Mouse (Mus musculus) retina, postnatal 1 day (tissue): ENCODE results near the gene Jpt2.
"Not testable (repeated sequence)": the region's sequence is repeated elsewhere in the genome, so short reads cannot be mapped to it uniquely, and the experiment has no call there.

Source experiments
- DNase-seq: peaks from one replicate; pipeline ENCODE4 v3.0.0-alpha.2; 2012

The Jpt2 gene

GRCm38 (mm10) chr17:24960135-24960851 lies at the start of gene Jpt2:
TSS of gene Jpt2 (minus strand) at chr17:24960689.
- DNase-seq: peak; percentile 99

DNA sequence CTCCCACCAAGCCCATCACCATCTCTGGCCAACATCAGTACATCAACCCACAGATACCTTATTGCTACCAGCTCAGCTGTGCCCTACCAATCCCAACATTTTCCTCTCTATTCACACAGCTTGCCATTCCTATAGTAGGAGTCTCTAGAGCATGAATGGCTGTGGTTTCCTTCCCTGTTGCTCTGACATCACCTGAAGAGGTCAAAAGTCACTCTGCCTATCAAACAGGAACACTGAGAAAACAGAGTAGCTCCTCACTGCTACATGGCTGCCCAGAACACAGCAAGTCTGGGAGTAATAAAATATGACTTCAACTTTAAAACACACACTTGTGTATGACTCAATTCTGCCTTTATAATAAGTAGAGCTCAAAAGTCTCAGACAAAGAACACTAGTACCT lies 47.0 kb upstream of the Jpt2 start:
- DNase-seq: no peak

- no peak for DNase-seq
Observed at GRCm38 (mm10) chr17:25005102-25005501, 44.6 kb upstream of the Jpt2 start.

DNA sequence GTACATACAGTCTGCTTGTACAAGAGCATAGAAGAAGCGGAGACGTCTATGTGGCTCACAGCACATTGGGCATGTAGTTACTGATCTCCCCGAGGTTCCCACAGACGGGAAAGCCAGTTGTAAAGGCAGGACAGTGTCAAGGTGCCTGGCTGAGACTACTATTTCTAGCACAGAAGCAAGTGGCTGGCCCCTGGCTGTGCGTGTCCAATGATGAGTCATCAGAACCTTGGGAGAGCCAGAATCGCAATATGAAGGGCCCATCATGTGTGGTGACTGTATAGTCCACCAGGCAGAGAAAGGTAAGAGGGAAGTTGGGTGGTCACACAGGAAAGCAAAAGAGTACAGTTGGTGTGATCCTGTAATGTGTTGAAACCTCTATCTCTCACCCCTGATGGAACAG lies 34.2 kb upstream of the Jpt2 start:
- no peak for DNase-seq

DNA sequence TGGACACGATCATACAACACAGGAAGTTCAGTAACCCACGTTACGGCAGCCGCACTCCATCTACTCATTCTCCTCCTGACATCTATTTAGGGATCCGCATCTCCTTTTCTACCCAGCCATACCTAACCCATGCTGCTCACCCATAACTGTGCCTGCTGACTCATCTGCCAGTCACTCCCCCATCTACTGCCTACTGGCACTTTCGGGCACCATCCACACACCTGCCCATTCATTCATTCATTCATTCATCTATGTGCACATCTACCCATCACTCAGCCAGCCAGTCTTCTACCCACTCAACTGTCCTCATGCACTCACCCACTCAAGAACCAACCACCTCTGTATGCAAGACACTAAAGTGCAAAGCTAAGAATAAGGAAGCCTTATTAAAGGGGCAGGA lies 26.7 kb upstream of the Jpt2 start:
- DNase-seq: no peak

DNA sequence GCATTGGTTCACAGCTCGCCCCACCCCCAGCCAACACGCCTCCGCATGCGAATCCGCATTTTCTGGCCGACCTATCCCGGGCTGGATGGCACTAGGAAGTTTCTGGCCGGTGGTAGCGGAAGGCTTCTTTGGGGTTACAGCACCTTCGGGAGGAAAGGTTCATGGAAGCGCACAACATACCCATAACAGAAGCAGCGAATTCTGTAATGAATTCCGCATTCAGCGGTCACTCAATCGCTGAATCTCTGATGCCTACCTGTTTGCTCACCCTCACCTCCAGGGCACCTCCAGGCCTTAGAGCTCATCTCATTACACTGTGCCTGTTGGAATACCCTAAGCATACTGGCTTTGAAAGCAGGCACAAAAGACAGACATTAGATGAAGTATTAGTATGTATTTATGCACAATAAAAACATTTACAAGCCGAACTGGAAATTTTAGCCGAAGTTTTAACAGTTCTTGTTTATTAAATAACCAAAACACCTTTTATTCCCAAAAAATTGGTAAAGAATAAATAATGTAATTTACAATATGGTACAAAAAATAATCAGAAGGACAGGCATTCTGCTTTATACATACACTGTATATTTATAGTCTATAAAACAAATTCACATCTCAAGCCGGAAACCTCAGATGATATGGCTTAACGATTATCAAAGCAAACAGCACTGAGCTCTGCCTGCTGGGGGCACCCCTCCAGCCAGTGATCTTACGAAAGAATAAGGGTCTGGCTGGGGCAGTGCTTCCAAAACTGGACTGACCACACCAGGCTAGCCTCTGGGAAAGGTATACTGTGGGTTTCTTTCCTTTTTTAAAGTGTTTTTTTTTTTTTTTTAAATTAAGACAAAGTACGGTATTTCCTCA lies 595 bp upstream of the Jpt2 start:
- no peak for DNase-seq

- DNase-seq: peak; percentile 4
Observed at GRCm38 (mm10) chr17:24959371-24959770, 1.1 kb downstream of the Jpt2 start.

- no peak for DNase-seq
Observed at GRCm38 (mm10) chr17:24953291-24953690, 7.2 kb downstream of the Jpt2 start.

DNA sequence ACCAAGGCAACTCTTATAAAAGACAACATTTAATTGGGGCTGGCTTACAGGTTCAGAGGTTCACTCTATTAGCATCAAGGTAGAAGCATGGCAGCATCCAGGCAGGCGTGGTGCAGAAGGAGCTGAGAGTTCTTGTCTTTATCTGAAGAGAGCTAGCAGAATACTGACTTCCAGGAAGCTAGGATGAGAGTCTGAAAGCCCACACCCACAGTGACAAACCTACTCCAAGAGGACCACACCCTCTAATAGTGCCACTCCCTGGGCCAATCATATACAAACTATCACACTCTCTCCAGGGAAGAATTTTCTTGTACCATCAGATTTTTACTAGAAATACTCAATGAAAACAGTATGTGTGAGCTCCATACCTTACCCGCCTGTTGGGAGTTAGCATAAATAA lies 9.8 kb downstream of the Jpt2 start:
- no peak for DNase-seq

DNA sequence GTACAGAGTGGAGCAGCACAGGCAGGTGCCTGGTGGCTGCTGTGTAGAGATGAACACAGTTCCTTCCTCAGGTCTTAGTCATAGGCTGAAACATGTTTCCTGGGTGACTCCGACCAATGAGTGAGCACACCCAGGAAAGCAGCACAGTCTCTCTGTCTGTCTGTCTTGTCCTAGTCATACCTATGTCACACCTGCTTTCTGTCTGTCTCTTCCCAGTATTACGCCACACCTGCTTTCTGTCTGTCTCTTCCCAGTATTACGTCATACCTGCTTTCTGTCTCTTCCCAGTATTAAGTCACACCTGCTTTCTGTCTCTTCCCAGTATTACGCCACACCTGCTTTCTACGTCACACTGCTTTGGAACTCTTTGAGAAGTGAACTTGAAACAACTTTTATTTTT lies 12.3 kb downstream of the Jpt2 start:
- no peak for DNase-seq

DNA sequence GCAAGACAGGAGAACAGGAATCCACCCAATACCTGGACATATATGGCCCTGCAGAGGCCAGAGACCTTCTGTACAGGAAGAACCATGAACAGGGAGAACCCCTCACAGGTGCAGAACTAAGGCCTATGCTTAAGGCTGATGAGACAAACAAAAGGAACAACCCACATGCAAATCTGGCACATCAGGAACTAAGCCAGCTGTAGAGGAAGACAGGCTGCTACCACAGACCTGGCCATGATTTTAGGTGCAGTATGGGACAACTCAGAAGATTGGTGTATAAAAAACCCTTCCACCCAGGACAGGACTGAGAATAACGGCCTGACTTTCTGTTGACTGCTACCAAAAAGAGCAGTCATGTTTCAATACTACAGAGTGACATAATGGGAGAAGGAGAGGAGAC lies 16.9 kb downstream of the Jpt2 start:
- DNase-seq: not testable (repeated sequence)

DNA sequence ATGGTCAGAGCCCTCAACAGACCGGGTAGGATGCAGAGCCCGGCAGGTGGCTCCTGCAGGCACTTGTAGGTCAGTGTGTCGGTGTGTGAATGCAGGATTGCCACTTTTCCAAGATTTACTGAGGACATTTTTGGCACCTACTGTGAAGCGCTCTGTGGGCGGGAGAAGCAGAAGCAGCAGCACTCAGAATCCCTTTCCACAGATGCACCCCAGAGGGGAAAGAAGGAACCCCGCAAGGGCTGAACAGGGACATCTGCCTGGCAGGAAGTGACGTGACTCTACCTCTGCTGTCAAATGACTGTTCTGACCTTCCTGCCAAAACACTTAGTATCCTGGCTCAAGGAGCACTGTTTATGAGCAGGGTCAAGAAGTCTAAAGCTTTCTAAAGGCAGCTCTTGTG lies 17.5 kb downstream of the Jpt2 start:
- no peak for DNase-seq

GRCm38 (mm10) chr17:24942453-24942852 lies 18.0 kb downstream of the Jpt2 start:
- DNase-seq: peak; percentile 33

GRCm38 (mm10) chr17:24937266-24937665 lies 23.2 kb downstream of the Jpt2 start:
- no peak for DNase-seq

DNA sequence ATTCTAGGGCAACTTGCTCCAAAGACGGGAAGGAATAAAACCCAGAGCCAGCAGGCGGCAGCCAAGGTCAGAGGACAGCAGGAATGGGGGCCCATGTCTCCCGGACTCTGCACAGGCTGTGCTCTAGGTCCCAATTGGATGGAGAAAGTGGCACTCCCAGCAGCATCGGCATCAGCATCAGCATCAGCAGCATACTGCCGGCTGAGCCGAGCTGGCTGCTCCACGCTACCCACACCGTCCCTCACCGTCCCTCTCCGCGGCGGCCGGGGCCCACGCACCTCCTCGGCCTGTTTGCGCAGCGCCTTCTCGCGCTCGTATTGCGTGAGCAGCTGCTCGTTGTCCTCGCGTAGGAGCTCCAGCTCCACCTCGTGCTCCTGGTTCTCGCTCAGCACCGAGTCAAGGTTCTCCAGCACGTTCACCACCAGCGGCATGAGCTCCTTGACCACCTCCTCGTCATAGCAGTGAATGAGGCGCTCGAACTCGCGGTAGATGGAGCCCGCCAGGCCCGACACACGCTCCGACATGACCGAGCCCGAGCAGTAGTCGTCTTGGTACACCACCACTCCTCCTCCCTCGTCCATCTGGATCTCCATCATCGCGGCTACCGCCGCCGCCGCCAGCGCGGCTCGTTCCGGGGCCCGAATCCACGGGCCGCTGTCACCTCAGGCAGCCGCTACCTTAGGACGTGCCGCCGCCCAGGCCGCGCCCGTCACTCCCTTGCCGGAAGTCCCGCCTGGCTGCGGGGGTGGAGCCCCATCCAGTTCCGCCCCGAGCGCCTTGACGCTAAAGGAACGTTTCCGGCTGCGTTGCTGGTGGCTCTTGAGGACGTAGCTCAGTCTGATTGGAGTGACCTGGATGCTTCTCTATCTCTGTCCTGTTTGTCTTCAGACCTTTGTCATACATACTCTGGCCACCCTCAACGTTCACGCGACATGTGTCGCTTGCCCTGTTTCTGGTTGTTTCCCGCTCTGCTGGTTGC lies 23.9 kb downstream of the Jpt2 start, which contains the start of gene Mapk8ip3:
TSS of gene Mapk8ip3 (minus strand) at position 719 of the 979 bp plus-strand sequence.
- DNase-seq: peak; percentile 96

GRCm38 (mm10) chr17:24935666-24936065 lies 24.8 kb downstream of the Jpt2 start:
- DNase-seq: no peak

- no peak for DNase-seq
Observed at GRCm38 (mm10) chr17:24934926-24935325, 25.6 kb downstream of the Jpt2 start.

GRCm38 (mm10) chr17:24933163-24933562 lies 27.3 kb downstream of the Jpt2 start:
- DNase-seq: no peak

DNA sequence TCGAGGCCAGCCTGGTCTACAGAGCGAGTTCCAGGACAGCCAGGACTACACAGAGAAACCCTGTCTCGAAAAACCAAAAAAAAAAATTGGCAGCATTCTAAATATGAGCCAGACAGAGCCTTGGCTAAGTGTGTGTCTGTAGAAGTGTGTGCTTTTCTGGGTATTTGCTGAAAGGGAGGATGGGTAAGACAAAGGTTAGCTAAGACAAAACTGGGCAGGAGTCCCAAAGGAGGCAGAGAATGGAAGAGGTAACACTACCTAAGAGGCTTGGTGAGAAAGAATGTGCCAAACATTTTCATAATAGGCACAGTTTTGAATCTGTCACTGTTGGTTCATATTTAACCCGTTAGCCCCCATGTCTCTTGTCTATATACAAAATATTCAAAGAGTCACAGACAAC lies 28.1 kb downstream of the Jpt2 start:
- no peak for DNase-seq

GRCm38 (mm10) chr17:24929506-24929905 lies 31.0 kb downstream of the Jpt2 start:
- DNase-seq: no peak

DNA sequence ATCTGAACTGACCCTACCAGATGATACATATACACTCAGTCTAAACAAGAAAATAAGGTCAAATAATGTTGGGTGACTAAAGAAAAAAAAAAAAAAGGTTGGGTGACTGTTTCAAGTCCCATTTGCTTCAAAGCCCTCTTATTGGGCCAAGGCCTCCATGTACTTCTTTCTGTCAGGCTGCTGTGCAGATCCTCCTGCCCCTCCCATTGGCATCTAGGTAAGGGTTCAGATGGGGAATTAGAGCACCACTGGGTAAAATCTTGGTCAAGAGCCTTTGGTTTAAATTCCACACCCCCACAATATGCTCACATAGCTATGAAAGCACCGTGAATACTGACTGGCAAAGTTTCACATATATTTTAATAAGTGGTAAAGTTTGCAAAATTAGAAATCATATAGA lies 37.2 kb downstream of the Jpt2 start:
- DNase-seq: no peak

DNA sequence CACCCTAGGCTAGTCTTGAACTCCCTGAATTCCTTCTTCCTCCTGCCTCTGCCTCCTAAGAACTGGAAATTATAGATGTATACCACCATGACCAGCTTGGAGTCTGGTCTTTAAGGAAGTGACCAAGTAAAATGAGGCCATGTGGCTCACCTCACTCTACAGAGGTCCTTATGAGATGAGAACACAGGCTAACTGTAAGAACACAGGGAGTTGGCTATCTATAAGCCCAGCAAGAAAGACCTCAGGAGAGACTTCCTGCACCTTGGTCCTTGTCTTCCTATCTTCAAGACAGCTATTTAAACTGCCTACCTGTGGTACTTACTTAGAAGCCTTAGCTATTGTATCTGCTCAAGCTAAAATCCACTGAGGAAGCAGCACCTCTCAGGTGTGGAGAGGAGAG lies 46.5 kb downstream of the Jpt2 start:
- DNase-seq: no peak

- DNase-seq: no peak
Observed at GRCm38 (mm10) chr17:24907591-24907990, 52.9 kb downstream of the Jpt2 start.
